8 mouse cellular contexts compared by ENCODE assay signal in the genomic region with DNA sequence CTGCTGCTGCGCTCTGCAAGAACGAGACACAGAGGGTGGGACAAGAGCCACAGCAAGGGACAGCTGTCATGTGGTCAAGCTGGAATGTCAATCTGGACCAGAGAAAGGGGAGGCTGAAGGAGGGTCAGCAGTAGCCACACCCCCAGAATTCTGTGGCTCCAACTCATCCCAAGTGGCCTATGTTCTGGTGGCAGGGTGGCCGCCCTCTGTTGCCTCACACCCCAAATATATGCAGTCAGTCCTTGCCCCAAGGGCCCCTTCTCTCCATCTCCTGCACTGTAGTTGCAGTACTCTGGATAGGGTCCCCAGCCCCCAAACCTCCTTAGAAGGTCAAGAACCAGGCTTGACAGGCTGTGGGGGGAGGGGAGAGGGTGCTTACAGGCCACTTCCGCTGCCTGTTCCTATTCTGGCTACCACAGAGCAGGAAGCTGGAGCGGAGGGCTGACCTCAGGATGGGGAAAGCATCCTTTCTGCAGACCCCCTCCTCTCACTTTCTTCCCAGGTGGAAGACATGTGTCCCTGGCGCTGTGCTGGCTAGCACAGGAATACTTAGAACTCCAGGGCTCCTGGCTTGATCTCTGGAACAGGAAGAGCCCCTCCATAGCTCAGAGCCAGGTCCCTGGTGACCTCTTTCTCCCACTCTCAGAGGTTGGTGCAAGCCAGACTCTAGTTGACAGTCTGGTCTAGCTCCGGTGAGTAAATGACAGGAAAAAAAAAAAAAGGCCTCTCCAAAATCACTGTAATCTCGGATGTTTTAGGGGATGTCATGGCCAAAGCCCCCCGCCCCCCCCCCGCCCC. TPM values are rescaled to one million over a fixed set of nuclear protein-coding genes. Genes with fewer than 3 reads are reported as not detected.
DNase-seq lines count a peak whose midpoint lies in the region; ATAC-seq and TF ChIP-seq lines count a peak whose summit lies in the region.

No protein-coding gene starts in this region.

- peak; percentile 64 for DNase-seq in lung, embryonic 14.5 days
- DNase-seq in lung, adult 2 months = no peak
- peak; percentile 58 for DNase-seq in kidney, adult 11 months
- DNase-seq in lung, postnatal 10 days = peak; percentile 75
- no peak for DNase-seq in frontal cortex, postnatal 36 days (ENCODE audit: low spot score in 2 of 2)
- no peak for DNase-seq in ovary, postnatal 14 days (ENCODE audit: low spot score)

- H3K9ac ChIP-seq in lung, embryonic 14.5 days = 0 out of 2 replicates have a peak overlapping the region, but pooled peaks have one; percentile 16
- H3K9ac ChIP-seq in forebrain, embryonic 16.5 days (replicated peaks; ENCODE audit: low read depth, low read length) = peak overlapping the region; percentile 37
- H3K9ac ChIP-seq in stomach, embryonic 15.5 days = no peak overlapping the region

- no peaks in the 10 kb centered on the region for H3K27me3 ChIP-seq in lung, embryonic 14.5 days (ENCODE audit: insufficient read depth, low read length)
- H3K27me3 ChIP-seq in forebrain, embryonic 16.5 days (replicated peaks; ENCODE audit: control insufficient read depth, insufficient read depth, low read length) = no peaks in the 10 kb centered on the region
- H3K27me3 ChIP-seq in stomach, embryonic 15.5 days (replicated peaks) = no peaks in the 10 kb centered on the region

- WGBS in lung, embryonic 14.5 days = 17% methylated on average over 10 of the region's 10 CpGs
- 31% methylated on average over 10 of the region's 10 CpGs for WGBS in lung, adult 2 months
- 29% methylated on average over 9 of the region's 10 CpGs for WGBS in forebrain, embryonic 16.5 days
- 30% methylated on average over 10 of the region's 10 CpGs for WGBS in stomach, embryonic 15.5 days

- H3K4me2 ChIP-seq in lung, embryonic 14.5 days = peak overlapping the region; percentile 50
- peak overlapping the region; percentile 53 for H3K4me2 ChIP-seq in forebrain, embryonic 16.5 days (ENCODE audit: low read length)
- H3K4me2 ChIP-seq in stomach, embryonic 15.5 days = peak overlapping the region; percentile 50

- peaks cover 31% of the 10 kb centered on the region for H3K4me1 ChIP-seq in lung, embryonic 14.5 days (ENCODE audit: insufficient read depth)
- peaks cover 7% of the 10 kb centered on the region; the same call in 1 of the 2 replicates for H3K4me1 ChIP-seq in lung, adult 2 months (ENCODE audit: control insufficient read depth, insufficient read depth, low read length)
- peaks cover 38% of the 10 kb centered on the region for H3K4me1 ChIP-seq in forebrain, embryonic 16.5 days (replicated peaks; ENCODE audit: control insufficient read depth, insufficient read depth, low read length)
- peaks cover 46% of the 10 kb centered on the region for H3K4me1 ChIP-seq in stomach, embryonic 15.5 days

- no peaks in the 10 kb centered on the region for H3K9me3 ChIP-seq in lung, embryonic 14.5 days (ENCODE audit: low read depth, low read length)
- no peaks in the 10 kb centered on the region for H3K9me3 ChIP-seq in forebrain, embryonic 16.5 days (ENCODE audit: control insufficient read depth, low read length)
- no peaks in the 10 kb centered on the region for H3K9me3 ChIP-seq in stomach, embryonic 15.5 days

- ATAC-seq in lung, embryonic 14.5 days (ENCODE audit: insufficient read depth) = peak; percentile 1; the same call in 1 of the 2 replicates
- no peak for ATAC-seq in forebrain, embryonic 16.5 days
- no peak for ATAC-seq in stomach, embryonic 15.5 days (ENCODE audit: insufficient read depth, low FRiP score, low read depth)

- peak overlapping the region; percentile 38 for H3K27ac ChIP-seq in lung, embryonic 14.5 days (ENCODE audit: low read depth)
- H3K27ac ChIP-seq in forebrain, embryonic 16.5 days (ENCODE audit: low read length) = peak overlapping the region; percentile 71
- peak overlapping the region; percentile 77 for H3K27ac ChIP-seq in stomach, embryonic 15.5 days

- H3K36me3 ChIP-seq in lung, embryonic 14.5 days (ENCODE audit: insufficient read depth) = peaks cover 29% of the 10 kb centered on the region
- no peaks in the 10 kb centered on the region; the same call in 1 of the 2 replicates for H3K36me3 ChIP-seq in forebrain, embryonic 16.5 days (ENCODE audit: control insufficient read depth, insufficient read depth)
- peaks cover 18% of the 10 kb centered on the region for H3K36me3 ChIP-seq in stomach, embryonic 15.5 days

- TF ChIP-seq CTCF in lung, embryonic 14.5 days (IDR thresholded peaks at IDR 0.05; ENCODE audit: low read depth) = no peak
- TF ChIP-seq CTCF in lung, adult 2 months (IDR thresholded peaks at IDR 0.05; ENCODE audit: insufficient read depth, low read length) = no peak

- no peak; the same call in 1 of the 2 replicates for TF ChIP-seq POLR2A in lung, adult 2 months (IDR thresholded peaks at IDR 0.05; ENCODE audit: borderline replicate concordance, extremely low read depth, low read depth, low read length)

- H3K4me3 ChIP-seq in lung, embryonic 14.5 days (ENCODE audit: low read depth, low read length) = 0 out of 2 replicates have a peak overlapping the region, but pooled peaks have one; percentile 16
- H3K4me3 ChIP-seq in lung, adult 2 months (replicated peaks; ENCODE audit: extremely low read depth, low read depth, low read length) = no peak overlapping the region
- peak overlapping the region; percentile 15 for H3K4me3 ChIP-seq in forebrain, embryonic 16.5 days (replicated peaks; ENCODE audit: low read length)
- 0 out of 2 replicates have a peak overlapping the region, but pooled peaks have one; percentile 3 for H3K4me3 ChIP-seq in stomach, embryonic 15.5 days (replicated peaks)

RNA-seq across cellular contexts. Expression of gene Isyna1, which starts 6.5 kb away (rescaled TPM):
- 91.6 and 107 TPM in 2 replicates for polyA plus RNA-seq in lung, embryonic 14.5 days (2014; fragmentation: Nextera tagmentation; extraction: Ambion mirVana)
- 102 and 112 TPM in 2 replicates for polyA plus RNA-seq in lung, adult 2 months (2012; rRNA removed)
- 116 and 141 TPM in 2 replicates for polyA plus RNA-seq in forebrain, embryonic 16.5 days (2015; fragmentation: Nextera tagmentation; extraction: Ambion mirVana)
- 127 and 133 TPM in 2 replicates for polyA plus RNA-seq in stomach, embryonic 15.5 days (2015; fragmentation: Nextera tagmentation; extraction: Ambion mirVana)

RNA-seq across cellular contexts. Expression of gene Ssbp4, which starts 8.0 kb away (rescaled TPM):
- 127 and 143 TPM in 2 replicates for polyA plus RNA-seq in lung, embryonic 14.5 days (2014; fragmentation: Nextera tagmentation; extraction: Ambion mirVana)
- polyA plus RNA-seq in lung, adult 2 months (2012; rRNA removed) = 228 and 351 TPM in 2 replicates
- polyA plus RNA-seq in forebrain, embryonic 16.5 days (2015; fragmentation: Nextera tagmentation; extraction: Ambion mirVana) = 100 and 121 TPM in 2 replicates
- 104 and 117 TPM in 2 replicates for polyA plus RNA-seq in stomach, embryonic 15.5 days (2015; fragmentation: Nextera tagmentation; extraction: Ambion mirVana)

RNA-seq across cellular contexts. Expression of gene Lrrc25, which starts 15.3 kb away (rescaled TPM):
- polyA plus RNA-seq in lung, embryonic 14.5 days (2014; fragmentation: Nextera tagmentation; extraction: Ambion mirVana) = 1.9 TPM in 2 replicates
- polyA plus RNA-seq in lung, adult 2 months (2012; rRNA removed) = 10.4 and 10.5 TPM in 2 replicates
- 0.61 and 1.1 TPM in 2 replicates for polyA plus RNA-seq in forebrain, embryonic 16.5 days (2015; fragmentation: Nextera tagmentation; extraction: Ambion mirVana)
- polyA plus RNA-seq in stomach, embryonic 15.5 days (2015; fragmentation: Nextera tagmentation; extraction: Ambion mirVana) = 3.7 and 3.9 TPM in 2 replicates

RNA-seq across cellular contexts. Expression of gene Gdf15, which starts 31.6 kb away (rescaled TPM):
- 0.12 and 0.22 TPM in 2 replicates for polyA plus RNA-seq in lung, embryonic 14.5 days (2014; fragmentation: Nextera tagmentation; extraction: Ambion mirVana)
- 5.4 and 6.6 TPM in 2 replicates for polyA plus RNA-seq in lung, adult 2 months (2012; rRNA removed)
- 0.20 TPM in 1 of 2 replicates, not detected in the other for polyA plus RNA-seq in forebrain, embryonic 16.5 days (2015; fragmentation: Nextera tagmentation; extraction: Ambion mirVana)
- polyA plus RNA-seq in stomach, embryonic 15.5 days (2015; fragmentation: Nextera tagmentation; extraction: Ambion mirVana) = 0.95 and 1.4 TPM in 2 replicates

RNA-seq across cellular contexts. Expression of gene Pgpep1, which starts 59.5 kb away (rescaled TPM):
- 46.6 and 48.2 TPM in 2 replicates for polyA plus RNA-seq in lung, embryonic 14.5 days (2014; fragmentation: Nextera tagmentation; extraction: Ambion mirVana)
- 32.2 and 33.7 TPM in 2 replicates for polyA plus RNA-seq in lung, adult 2 months (2012; rRNA removed)
- 60.3 and 65.7 TPM in 2 replicates for polyA plus RNA-seq in forebrain, embryonic 16.5 days (2015; fragmentation: Nextera tagmentation; extraction: Ambion mirVana)
- polyA plus RNA-seq in stomach, embryonic 15.5 days (2015; fragmentation: Nextera tagmentation; extraction: Ambion mirVana) = 49.9 and 57.9 TPM in 2 replicates

Comparison
In these comparisons a context has a peak if more than half of its experiments do, and no peak if none do; other contexts are left out.
1. DNase-seq: peak in lung, embryonic 14.5 days (single experiment), kidney, adult 11 months (single experiment) and lung, postnatal 10 days (single experiment); none in lung, adult 2 months (single experiment), frontal cortex, postnatal 36 days (0 of 2) and ovary, postnatal 14 days (single experiment).
2. Peak in every context shown above with its lines, with median percentiles within 50 percentile points of each other: H3K27ac ChIP-seq and H3K4me2 ChIP-seq.